Mouse (Mus musculus) heart, embryonic 14.5 days (tissue): ENCODE results near the gene Gm45837. TPM values are rescaled to one million over a fixed set of nuclear protein-coding genes. Genes with fewer than 3 reads are reported as not detected.

Source experiments
- ATAC-seq: fragments of 200-750 bp; cut with Nextera tagmentation; 2 replicates; pipeline ENCODE4 v1.8.0; 2017; ENCODE audit warnings: low read depth, moderate TSS enrichment; ENCODE audit not compliant: insufficient number of reproducible peaks, insufficient read depth, low FRiP score
- H3K27ac ChIP-seq, 2 experiments: fragments of 200-500 bp in 1 of 2; fragments of 300-500 bp in 1 of 2; sonication (generic) in 1 of 2; replicated peaks in 1 of 2; 2 replicates each; pipeline ENCODE4 v1.5.1; 2012 to 2014; ENCODE audit warnings: low read depth in 2 of 2, low read length in 2 of 2, control low read depth in 1 of 2, mild to moderate bottlenecking in 1 of 2, mixed read lengths in 1 of 2; ENCODE audit not compliant: control insufficient read depth in 1 of 2, insufficient read depth in 1 of 2
- H3K27me3 ChIP-seq: fragments of 300-500 bp; sonication (generic); 2 replicates; pipeline ENCODE4 v1.6.1; 2014; ENCODE audit warnings: mild to moderate bottlenecking, low read length, control low read depth; ENCODE audit not compliant: control insufficient read depth, insufficient read depth
- H3K36me3 ChIP-seq: fragments of 300-500 bp; sonication (generic); 2 replicates; pipeline ENCODE4 v1.6.1; 2014; ENCODE audit warnings: mild to moderate bottlenecking, control low read depth, low read length, mixed read lengths; ENCODE audit not compliant: control insufficient read depth, insufficient read depth
- H3K4me1 ChIP-seq, 2 experiments: fragments of 200-500 bp in 1 of 2; fragments of 300-500 bp in 1 of 2; sonication (generic) in 1 of 2; 2 replicates each; pipeline ENCODE4 v1.6.1; 2012 to 2014; ENCODE audit warnings: low read length in 2 of 2, control low read depth in 1 of 2, mixed read lengths in 1 of 2; ENCODE audit not compliant: control insufficient read depth in 2 of 2, insufficient read depth in 2 of 2
- H3K4me2 ChIP-seq: fragments of 300-500 bp; sonication (generic); 2 replicates; pipeline ENCODE4 v1.6.1; 2014; ENCODE audit warnings: mild to moderate bottlenecking, low read length
- H3K4me3 ChIP-seq, 2 experiments: fragments of 200-500 bp in 1 of 2; fragments of 300-500 bp in 1 of 2; sonication (generic) in 1 of 2; 2 replicates each; pipeline ENCODE4 v1.5.1; 2012 to 2014; ENCODE audit warnings: low read length in 2 of 2, mild to moderate bottlenecking in 2 of 2, control low read depth in 1 of 2, low read depth in 1 of 2, moderate library complexity in 1 of 2; ENCODE audit not compliant: control insufficient read depth in 1 of 2, insufficient read depth in 1 of 2
- H3K9ac ChIP-seq: fragments of 300-500 bp; sonication (generic); 2 replicates; pipeline ENCODE4 v1.6.1; 2014; ENCODE audit warnings: mild to moderate bottlenecking, low read length
- H3K9me3 ChIP-seq: fragments of 300-500 bp; sonication (generic); 2 replicates; pipeline ENCODE4 v1.6.1; 2016; ENCODE audit warnings: low read length, control low read depth; ENCODE audit not compliant: control insufficient read depth
- WGBS: fragments of 180-500 bp; shearing (Covaris S2); extraction: QIAGEN DNeasy Blood & Tissue Kit; methylation state at CpG from one replicate; pipeline ENCODE4 v1.1.7; 2014; 5-methylcytosine and 5-hydroxymethylcytosine counted together
- polyA plus RNA-seq: library from polyadenylated mRNA; unstranded; fragments of >200 nt; fragmentation: Nextera tagmentation; extraction: Ambion mirVana; gene quantifications from 2 replicates; pipeline ENCODE4 v1.2.1, GENCODE M21; 2014

Gene Gm45837
- polyA plus RNA-seq, 1 experiment from 2014 or later: not detected

DNA sequence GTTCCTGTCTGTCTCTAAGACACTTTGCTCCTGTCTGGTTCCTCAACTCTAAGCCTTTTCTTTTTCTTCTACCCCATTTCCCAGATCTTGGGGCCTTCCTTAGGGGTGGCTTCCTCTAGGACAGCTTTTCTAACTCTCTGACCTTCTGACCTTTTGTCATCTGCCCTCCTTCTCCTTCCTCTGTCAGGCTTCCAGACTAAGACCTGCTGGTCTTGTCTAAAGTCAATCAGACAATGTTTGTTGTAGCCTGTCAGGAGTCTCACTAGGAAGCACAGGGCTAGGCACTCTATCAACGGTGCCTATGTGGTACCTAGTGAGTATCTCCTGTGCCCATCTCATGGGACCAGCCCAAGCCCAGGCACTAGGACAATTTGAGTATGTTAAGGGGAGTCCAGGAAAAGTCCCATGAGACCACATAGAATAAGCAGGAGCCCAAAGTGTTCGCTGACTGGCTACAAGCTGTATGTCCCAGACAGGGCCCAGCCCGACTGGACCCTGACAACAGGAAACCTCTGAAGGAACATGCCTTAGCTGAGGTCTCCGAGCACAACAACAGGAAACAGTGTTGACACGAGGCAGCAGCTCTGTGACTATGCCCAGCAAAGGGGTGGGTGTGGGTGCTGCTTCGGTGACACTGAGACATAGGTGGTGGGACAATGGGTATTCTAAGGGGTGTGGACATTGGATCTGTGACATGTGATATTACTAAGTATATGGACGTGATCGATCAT lies 55.3 kb downstream of the Gm45837 start:
- Histone ChIP-seq H3K9ac (no peak overlapping the region), H3K4me2 (no peak overlapping the region), H3K9me3 (no peaks in the 10 kb centered on the region), H3K4me3 (no peak overlapping the region), H3K36me3 (no peaks in the 10 kb centered on the region), H3K27me3 (no peaks in the 10 kb centered on the region), H3K4me1 (peaks cover 16 to 37% of the 10 kb centered on the region in 2 experiments), H3K27ac (peak overlapping the region; percentile 34 to 58; a peak in 3 of 4 replicates)
- 70% methylated on average over 8 of the region's 8 CpGs for WGBS
- no peak for ATAC-seq

DNA sequence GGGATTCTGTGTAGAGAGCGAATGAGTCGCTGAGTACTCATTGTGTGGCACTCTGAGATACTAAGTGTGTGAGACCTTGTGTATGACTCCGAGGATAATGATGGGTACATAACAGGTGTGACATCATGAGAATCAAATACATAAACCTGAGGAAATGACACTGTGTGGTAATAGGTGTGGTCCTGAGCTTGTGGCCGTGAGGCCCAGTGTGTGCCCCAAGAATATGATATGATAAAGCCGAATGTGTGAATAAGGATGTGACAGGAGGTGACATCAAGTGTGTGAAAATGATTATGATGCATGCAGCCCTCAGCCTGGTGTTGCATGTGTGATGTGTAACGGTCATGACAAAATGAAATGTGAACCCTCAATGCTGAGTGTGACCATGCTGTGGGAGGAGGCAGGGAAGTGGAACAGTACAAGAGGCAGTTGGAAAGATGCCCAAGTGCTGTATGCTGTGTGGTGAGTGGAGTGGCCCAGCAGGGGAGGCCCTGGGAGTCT lies 55.9 kb downstream of the Gm45837 start:
- WGBS: 73% methylated on average over 6 of the region's 6 CpGs
- ATAC-seq: no peak
- peaks cover 16 to 37% of the 10 kb centered on the region in 2 experiments for H3K4me1 ChIP-seq
- no peak overlapping the region for H3K4me3 ChIP-seq
- H3K27me3 ChIP-seq: no peaks in the 10 kb centered on the region
- H3K4me2 ChIP-seq: no peak overlapping the region
- H3K9ac ChIP-seq: no peak overlapping the region
- H3K27ac ChIP-seq: 0 out of 4 replicates have a peak overlapping the region, but pooled peaks of 1 of the 2 experiments have one; percentile 24
- no peaks in the 10 kb centered on the region for H3K9me3 ChIP-seq
- no peaks in the 10 kb centered on the region for H3K36me3 ChIP-seq

DNA sequence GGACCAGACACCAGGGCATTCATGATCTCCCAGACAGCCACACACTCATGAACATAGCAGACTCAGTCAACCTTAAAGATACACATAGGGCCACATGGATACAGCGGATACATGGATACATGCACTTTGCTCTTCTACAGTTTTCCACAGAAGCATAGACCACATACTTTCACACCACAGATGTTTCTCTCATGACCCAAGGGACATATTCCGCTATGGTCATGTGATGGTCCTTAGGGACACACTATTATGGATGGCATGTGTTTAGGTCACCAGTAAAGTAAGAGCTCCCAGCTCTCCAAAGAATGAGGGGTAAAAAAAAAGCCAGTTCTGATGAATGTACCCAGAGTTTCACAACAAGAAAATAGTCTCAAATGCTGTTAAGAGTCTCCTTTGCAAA lies 60.7 kb downstream of the Gm45837 start:
- no peak overlapping the region for H3K4me3 ChIP-seq
- no peaks in the 10 kb centered on the region for H3K36me3 ChIP-seq
- 93% methylated on average over 2 of the region's 2 CpGs for WGBS
- H3K27me3 ChIP-seq: no peaks in the 10 kb centered on the region
- H3K27ac ChIP-seq: no peak overlapping the region
- peaks cover 27 to 35% of the 10 kb centered on the region in 2 experiments for H3K4me1 ChIP-seq
- H3K4me2 ChIP-seq: no peak overlapping the region
- no peaks in the 10 kb centered on the region for H3K9me3 ChIP-seq
- no peak for ATAC-seq
- no peak overlapping the region for H3K9ac ChIP-seq

DNA sequence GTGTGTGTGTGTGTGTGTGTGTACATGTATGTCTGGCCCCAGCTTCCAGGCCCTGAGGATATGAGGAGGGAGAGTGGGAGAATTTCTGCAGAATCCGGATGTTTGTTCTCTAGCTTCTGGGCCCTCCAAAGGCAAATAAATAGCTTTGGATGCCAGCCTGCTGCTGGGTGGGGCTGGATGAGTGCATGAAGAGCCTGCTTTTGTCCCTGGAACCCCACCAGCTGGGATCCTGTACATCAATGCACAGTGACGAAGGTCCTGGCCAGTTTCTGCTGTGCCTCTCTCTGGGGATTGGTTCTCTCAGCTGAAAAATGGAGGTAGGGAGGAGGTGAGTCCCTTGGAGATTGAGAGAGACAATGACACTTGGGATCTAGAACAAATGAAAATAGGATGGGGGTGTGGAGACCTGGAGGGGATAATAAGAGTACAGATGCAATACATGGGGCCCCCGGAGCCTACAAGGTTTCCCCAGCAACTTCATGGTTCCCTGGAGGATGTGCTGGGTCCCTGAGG lies 61.3 kb downstream of the Gm45837 start:
- Histone ChIP-seq H3K27me3 (no peaks in the 10 kb centered on the region), H3K4me1 (peaks cover 24 to 29% of the 10 kb centered on the region in 2 experiments), H3K4me2 (no peak overlapping the region), H3K9ac (no peak overlapping the region), H3K9me3 (no peaks in the 10 kb centered on the region), H3K27ac (peak overlapping the region in 1 of 2 experiments; percentile 66; a peak in 2 of 4 replicates), H3K36me3 (no peaks in the 10 kb centered on the region), H3K4me3 (no peak overlapping the region)
- ATAC-seq: no peak
- 75% methylated on average over 3 of the region's 3 CpGs for WGBS

DNA sequence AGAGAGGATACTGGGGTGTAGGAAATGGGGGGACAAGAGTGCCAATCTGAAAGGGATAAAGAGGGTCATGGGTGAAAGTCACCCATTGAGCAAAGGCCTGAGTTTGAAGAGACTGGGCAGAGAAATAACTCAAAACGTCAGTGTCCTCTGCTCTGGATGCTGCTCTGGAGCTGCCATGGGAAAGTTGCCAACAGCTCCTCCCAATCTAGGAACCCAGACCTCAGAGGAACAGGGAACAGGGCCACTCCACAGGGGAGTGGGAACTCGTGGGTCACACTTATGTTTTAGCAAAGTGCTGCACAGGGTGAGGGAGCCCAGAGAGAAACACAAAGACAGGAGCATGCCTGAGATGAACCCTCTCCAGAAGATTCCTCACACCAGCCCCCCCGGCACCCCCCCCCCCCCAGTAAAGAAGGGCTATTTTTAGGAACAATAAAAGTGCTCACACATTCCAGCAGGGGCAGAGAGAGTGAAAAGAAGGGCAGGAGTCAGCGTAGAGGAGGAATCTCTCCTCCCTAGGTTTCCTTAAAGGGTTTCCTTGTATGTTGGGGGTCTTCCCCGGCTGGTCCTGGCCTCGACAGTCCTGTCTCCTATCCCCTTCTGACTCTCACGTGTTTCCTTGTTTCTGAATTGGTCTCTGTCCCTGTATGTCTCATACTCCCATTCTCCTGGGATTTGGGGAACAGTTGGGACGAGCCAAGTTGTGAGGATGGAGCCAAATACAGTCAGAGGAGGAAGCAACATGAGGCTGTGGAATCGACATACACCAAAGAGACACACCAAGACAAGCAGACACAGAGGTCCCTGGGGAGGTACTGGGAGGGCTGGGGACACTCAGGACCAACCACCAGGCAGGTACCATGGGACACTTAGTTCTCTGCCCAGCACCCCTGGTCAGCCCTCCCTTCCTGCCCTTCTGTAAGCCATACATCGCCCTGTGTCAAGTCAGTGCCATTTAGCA lies 62.2 kb downstream of the Gm45837 start:
- Histone ChIP-seq H3K4me2 (peak overlapping the region; percentile 38), H3K4me3 (no peak overlapping the region), H3K36me3 (no peaks in the 10 kb centered on the region), H3K9me3 (no peaks in the 10 kb centered on the region), H3K4me1 (peaks cover 20 to 26% of the 10 kb centered on the region in 2 experiments), H3K9ac (no peak overlapping the region), H3K27ac (peak overlapping the region in 1 of 2 experiments; percentile 66; a peak in 2 of 4 replicates), H3K27me3 (no peaks in the 10 kb centered on the region)
- 0 out of 2 replicates have a peak, but pooled peaks have one; percentile 32 for ATAC-seq
- WGBS: 30% methylated on average over 10 of the region's 10 CpGs

DNA sequence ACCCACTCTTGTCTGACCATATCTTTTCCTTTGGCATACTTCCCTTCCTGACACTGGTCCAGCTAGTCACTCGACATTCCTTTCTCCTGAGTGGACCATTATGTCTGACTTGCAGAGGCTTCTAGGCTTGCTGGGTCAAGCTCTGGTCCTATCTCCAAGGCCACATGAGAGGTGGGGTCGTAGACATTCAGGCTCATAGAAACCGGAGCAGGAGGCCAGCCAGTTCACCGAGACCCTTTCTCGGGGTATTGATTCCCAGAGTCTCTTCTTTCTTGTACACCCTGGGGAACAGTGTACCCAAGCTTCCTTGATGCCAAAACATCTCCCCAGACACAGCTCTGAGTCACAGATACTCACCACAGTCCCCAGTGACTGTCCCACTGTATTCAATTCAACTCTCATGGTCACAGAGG lies 63.7 kb downstream of the Gm45837 start:
- no peak overlapping the region for H3K9ac ChIP-seq
- ATAC-seq: no peak
- H3K4me1 ChIP-seq: peaks cover 20 to 24% of the 10 kb centered on the region in 2 experiments
- 56% methylated on average over 5 of the region's 5 CpGs for WGBS
- H3K4me2 ChIP-seq: no peak overlapping the region
- H3K27me3 ChIP-seq: no peaks in the 10 kb centered on the region
- no peak overlapping the region for H3K4me3 ChIP-seq
- no peaks in the 10 kb centered on the region for H3K36me3 ChIP-seq
- H3K27ac ChIP-seq: no peak overlapping the region
- H3K9me3 ChIP-seq: no peaks in the 10 kb centered on the region

DNA sequence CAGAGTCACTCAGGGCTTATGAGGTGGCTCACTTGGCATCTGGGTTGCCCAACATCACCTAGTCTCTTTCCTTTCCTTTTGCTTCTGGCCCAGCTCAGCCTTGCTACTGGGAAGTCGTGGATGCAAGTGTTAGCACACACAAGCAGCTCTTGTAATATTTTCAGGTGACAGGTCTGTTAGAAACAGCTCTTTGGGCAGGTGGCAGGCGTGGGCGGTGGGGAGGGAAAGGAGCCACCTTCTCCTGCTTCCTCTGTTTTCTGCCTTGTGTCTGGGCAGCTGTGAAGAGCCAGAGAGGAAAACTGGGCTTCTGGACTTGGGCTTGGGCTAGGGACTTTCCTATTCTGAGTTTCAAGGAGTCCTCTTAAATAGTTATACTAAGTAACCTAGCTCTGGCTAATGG lies 65.3 kb downstream of the Gm45837 start:
- H3K9me3 ChIP-seq: no peaks in the 10 kb centered on the region
- no peak for ATAC-seq
- WGBS: 75% methylated on average over 3 of the region's 3 CpGs
- no peaks in the 10 kb centered on the region for H3K36me3 ChIP-seq
- no peaks in the 10 kb centered on the region for H3K27me3 ChIP-seq
- H3K4me1 ChIP-seq: peaks cover 20 to 22% of the 10 kb centered on the region in 2 experiments
- H3K4me2 ChIP-seq: no peak overlapping the region
- no peak overlapping the region for H3K4me3 ChIP-seq
- H3K27ac ChIP-seq: no peak overlapping the region
- H3K9ac ChIP-seq: no peak overlapping the region
